Mouse (Mus musculus) hindbrain, embryonic 12.5 days (tissue): Measurements from ENCODE around the gene Ccp110. TPM values are rescaled to one million over a fixed set of nuclear protein-coding genes. Genes with fewer than 3 reads are reported as not detected.

ENCODE experiments used
- ATAC-seq: fragments of 200-750 bp; cut with Nextera tagmentation; 2 replicates; pipeline ENCODE4 v1.8.0; 2017; ENCODE audit warnings: moderate TSS enrichment; ENCODE audit not compliant: low FRiP score
- H3K27ac ChIP-seq: fragments of 300-500 bp; sonication (generic); 2 replicates; pipeline ENCODE4 v1.5.1; 2016; ENCODE audit warnings: mild to moderate bottlenecking
- H3K27me3 ChIP-seq: fragments of 300-500 bp; sonication (generic); 2 replicates; pipeline ENCODE4 v1.6.1; 2016; ENCODE audit warnings: mild to moderate bottlenecking
- H3K36me3 ChIP-seq: fragments of 300-500 bp; sonication (generic); 2 replicates; pipeline ENCODE4 v1.6.1; 2016; ENCODE audit warnings: mild to moderate bottlenecking
- H3K4me1 ChIP-seq: fragments of 300-500 bp; sonication (generic); 2 replicates; pipeline ENCODE4 v1.6.1; 2016
- H3K4me2 ChIP-seq: fragments of 300-500 bp; sonication (generic); replicated peaks from 2 replicates; pipeline ENCODE4 v1.6.1; 2016; ENCODE audit warnings: mild to moderate bottlenecking
- H3K4me3 ChIP-seq: fragments of 300-500 bp; sonication (generic); 2 replicates; pipeline ENCODE4 v1.5.1; 2016; ENCODE audit warnings: mild to moderate bottlenecking
- H3K9ac ChIP-seq: fragments of 300-500 bp; sonication (generic); 2 replicates; pipeline ENCODE4 v1.6.1; 2016; ENCODE audit warnings: mild to moderate bottlenecking, moderate library complexity
- H3K9me3 ChIP-seq: fragments of 300-500 bp; sonication (generic); replicated peaks from 2 replicates; pipeline ENCODE4 v1.6.1; 2016; ENCODE audit warnings: mild to moderate bottlenecking
- WGBS: fragments of 180-500 bp; shearing (Covaris S2); methylation state at CpG from one replicate; pipeline ENCODE4 v1.1.7; 2016; 5-methylcytosine and 5-hydroxymethylcytosine counted together
- polyA plus RNA-seq: library from polyadenylated mRNA; unstranded; fragments of >200 nt; fragmentation: Nextera tagmentation; extraction: Ambion mirVana; gene quantifications from 2 replicates; pipeline ENCODE4 v1.2.1, GENCODE M21; 2016

Gene Ccp110
- polyA plus RNA-seq, 1 experiment from 2014 or later, result 34.2 TPM

- no peak overlapping the region for H3K4me3 ChIP-seq
- no peak overlapping the region for H3K9ac ChIP-seq
- peak; percentile 33; the same call in 1 of the 2 replicates for ATAC-seq
- no peaks in the 10 kb centered on the region for H3K27me3 ChIP-seq
- H3K27ac ChIP-seq, result no peak overlapping the region
- H3K4me1 ChIP-seq, result 0 out of 2 replicates have a peak, but pooled peaks cover 7% of the 10 kb centered on the region
- H3K9me3 ChIP-seq, result no peaks in the 10 kb centered on the region
- peaks cover 52% of the 10 kb centered on the region for H3K36me3 ChIP-seq
- H3K4me2 ChIP-seq, result no peak overlapping the region
- 49% methylated on average over 6 of the region's 6 CpGs for WGBS
Measured at GRCm38 (mm10) chr7:118778561-118778960, 66.2 kb downstream of the Ccp110 start.

- WGBS, result 90% methylated on average over 11 of the region's 11 CpGs
- ATAC-seq, result no peak
- no peaks in the 10 kb centered on the region for H3K27me3 ChIP-seq
- H3K9me3 ChIP-seq, result no peaks in the 10 kb centered on the region
- 0 out of 2 replicates have a peak, but pooled peaks cover 3% of the 10 kb centered on the region for H3K4me1 ChIP-seq
- H3K9ac ChIP-seq, result no peak overlapping the region
- H3K36me3 ChIP-seq, result peaks cover 35% of the 10 kb centered on the region
- no peak overlapping the region for H3K4me2 ChIP-seq
- H3K27ac ChIP-seq, result no peak overlapping the region
- no peak overlapping the region for H3K4me3 ChIP-seq
Measured at GRCm38 (mm10) chr7:118783305-118784001, 71.1 kb downstream of the Ccp110 start.

GRCm38 (mm10) chr7:118786091-118786490, 73.7 kb downstream of the Ccp110 start:
- Histone ChIP-seq H3K27ac (no peak overlapping the region), H3K4me2 (no peak overlapping the region), H3K27me3 (no peaks in the 10 kb centered on the region), H3K36me3 (peaks cover 30% of the 10 kb centered on the region), H3K4me1 (no peaks in the 10 kb centered on the region), H3K9ac (no peak overlapping the region), H3K9me3 (no peaks in the 10 kb centered on the region), H3K4me3 (no peak overlapping the region)
- no peak for ATAC-seq
- 89% methylated on average over 6 of the region's 6 CpGs for WGBS

Other genes with a start within 250 kb of the Ccp110 start
- 3.4 and 3.9 TPM in 2 replicates for gene Itpripl2, start 220.6 kb upstream of the Ccp110 start, polyA plus RNA-seq
- 83.3 and 90.4 TPM in 2 replicates for gene Coq7, start 179.2 kb upstream of the Ccp110 start, polyA plus RNA-seq
- gene Tmc7, start 127.8 kb upstream of the Ccp110 start, polyA plus RNA-seq, result 8.4 and 8.5 TPM in 2 replicates
- 0.10 and 0.55 TPM in 2 replicates for gene Tmc5, start 115.3 kb upstream of the Ccp110 start, polyA plus RNA-seq
- gene Gde1, start 6.8 kb upstream of the Ccp110 start, polyA plus RNA-seq, result 112 and 115 TPM in 2 replicates
- 98.2 and 101 TPM in 2 replicates for gene Vps35l, start 27.7 kb downstream of the Ccp110 start, polyA plus RNA-seq
- gene Iqck, start 143.2 kb downstream of the Ccp110 start, polyA plus RNA-seq, result 4.6 and 4.9 TPM in 2 replicates
- gene Knop1, start 143.7 kb downstream of the Ccp110 start, polyA plus RNA-seq, result 99.2 and 108 TPM in 2 replicates